8 mouse cellular contexts compared by ENCODE assay signal in the genomic region with DNA sequence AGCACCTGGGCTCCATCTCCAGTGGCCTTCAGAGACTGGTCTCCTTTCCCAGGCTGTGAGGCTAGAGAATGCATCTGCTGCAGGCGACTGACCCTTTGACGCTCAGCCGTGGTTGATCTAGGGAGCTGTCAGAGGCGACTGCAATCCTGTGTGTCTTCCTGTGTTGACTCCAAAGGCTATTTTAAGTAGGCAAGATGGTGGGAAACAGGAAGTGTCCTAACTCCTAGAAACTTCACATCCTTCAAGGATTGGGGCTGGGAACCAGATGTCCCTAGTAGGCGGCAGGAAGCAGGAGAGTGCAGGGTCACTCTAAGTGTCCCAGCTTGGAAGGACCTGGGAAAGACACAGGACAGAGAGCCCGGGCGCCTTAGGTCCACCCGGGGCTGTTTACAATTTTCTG.
A peak's percentile ranks its signal among the peaks of the same experiment; 100 is the strongest.
DNase-seq lines count a peak whose midpoint lies in the region; ATAC-seq and TF ChIP-seq lines count a peak whose summit lies in the region.

No protein-coding gene starts in this region.

- no peak for TF ChIP-seq CTCF in liver, postnatal 0 days (IDR thresholded peaks at IDR 0.05; ENCODE audit: low read depth)
- TF ChIP-seq CTCF in midbrain, postnatal 0 days (IDR thresholded peaks at IDR 0.05) = no peak

- H3K4me2 ChIP-seq in intestine, embryonic 15.5 days (replicated peaks) = no peak overlapping the region
- no peak overlapping the region for H3K4me2 ChIP-seq in liver, postnatal 0 days (ENCODE audit: low read depth, low read length)
- H3K4me2 ChIP-seq in midbrain, postnatal 0 days (ENCODE audit: low read depth, low read length, poor library complexity, severe bottlenecking) = no peak overlapping the region

- peaks cover 17% of the 10 kb centered on the region for H3K4me1 ChIP-seq in brown adipose tissue, adult 24 weeks (ENCODE audit: control insufficient read depth, insufficient read depth, insufficient read length, low read length)
- H3K4me1 ChIP-seq in intestine, embryonic 15.5 days (replicated peaks) = no peaks in the 10 kb centered on the region
- H3K4me1 ChIP-seq in liver, postnatal 0 days (ENCODE audit: insufficient read depth) = no peaks in the 10 kb centered on the region
- H3K4me1 ChIP-seq in midbrain, postnatal 0 days (ENCODE audit: insufficient read depth, low read length) = no peaks in the 10 kb centered on the region

- H3K27me3 ChIP-seq in intestine, embryonic 15.5 days (replicated peaks) = no peaks in the 10 kb centered on the region
- no peaks in the 10 kb centered on the region for H3K27me3 ChIP-seq in liver, postnatal 0 days (ENCODE audit: insufficient read depth, low read length)
- H3K27me3 ChIP-seq in midbrain, postnatal 0 days (ENCODE audit: insufficient read depth, low read length) = no peaks in the 10 kb centered on the region

- peak; percentile 77 for TF ChIP-seq EP300 in liver, postnatal 0 days (IDR thresholded peaks at IDR 0.05; ENCODE audit: low read depth)

- H3K4me3 ChIP-seq in brown adipose tissue, adult 24 weeks (ENCODE audit: insufficient read depth, low read depth, low read length) = no peak overlapping the region
- no peak overlapping the region for H3K4me3 ChIP-seq in intestine, embryonic 15.5 days (replicated peaks)
- no peak overlapping the region for H3K4me3 ChIP-seq in liver, postnatal 0 days (ENCODE audit: low read depth, low read length)
- no peak overlapping the region for H3K4me3 ChIP-seq in midbrain, postnatal 0 days (ENCODE audit: low read depth, low read length)

- peak; percentile 55 for DNase-seq in adrenal gland, postnatal 14 days
- no peak for DNase-seq in adrenal gland, adult 2 months
- DNase-seq in liver, postnatal 0 days = no peak
- DNase-seq in midbrain, postnatal 0 days (ENCODE audit: low spot score) = no peak
- no peak for DNase-seq in urinary bladder, adult 2 months (ENCODE audit: low spot score)
- no peak for DNase-seq in left cerebral cortex, postnatal 25 days (ENCODE audit: low spot score in 2 of 2)

- no peak overlapping the region for H3K9ac ChIP-seq in intestine, embryonic 15.5 days
- no peak overlapping the region for H3K9ac ChIP-seq in liver, postnatal 0 days (replicated peaks)
- no peak overlapping the region for H3K9ac ChIP-seq in midbrain, postnatal 0 days (replicated peaks; ENCODE audit: low read length, poor library complexity, severe bottlenecking)

- peaks cover 13% of the 10 kb centered on the region; the same call in 1 of the 2 replicates for H3K36me3 ChIP-seq in intestine, embryonic 15.5 days
- peaks cover 67% of the 10 kb centered on the region for H3K36me3 ChIP-seq in liver, postnatal 0 days (replicated peaks; ENCODE audit: insufficient read depth, low read length)
- H3K36me3 ChIP-seq in midbrain, postnatal 0 days (ENCODE audit: insufficient read depth, low read length) = 0 out of 2 replicates have a peak, but pooled peaks cover 4% of the 10 kb centered on the region

- peak overlapping the region; percentile 88 for H3K27ac ChIP-seq in brown adipose tissue, adult 24 weeks (replicated peaks; ENCODE audit: low read depth, low read length)
- peak overlapping the region; percentile 46 for H3K27ac ChIP-seq in intestine, embryonic 15.5 days
- H3K27ac ChIP-seq in liver, postnatal 0 days (ENCODE audit: low read depth) = peak overlapping the region; percentile 52; the same call in 1 of the 2 replicates
- no peak overlapping the region for H3K27ac ChIP-seq in midbrain, postnatal 0 days (ENCODE audit: low read depth, low read length)

- intact Hi-C loops in left cerebral cortex, postnatal 25 days (cut with DNase I) = no loop called here

- 41% methylated on average over 8 of the region's 8 CpGs for WGBS in intestine, embryonic 15.5 days
- WGBS in liver, postnatal 0 days (ENCODE audit: insufficient replicate concordance) = 53% methylated on average over 8 of the region's 8 CpGs
- WGBS in midbrain, postnatal 0 days = 83% methylated on average over 8 of the region's 8 CpGs

- ATAC-seq in intestine, embryonic 15.5 days = 0 out of 2 replicates have a peak, but pooled peaks have one; percentile 53
- ATAC-seq in liver, postnatal 0 days = peak; percentile 67
- ATAC-seq in midbrain, postnatal 0 days (ENCODE audit: low FRiP score) = no peak

- no peaks in the 10 kb centered on the region for H3K9me3 ChIP-seq in intestine, embryonic 15.5 days
- H3K9me3 ChIP-seq in liver, postnatal 0 days (ENCODE audit: low read length) = no peaks in the 10 kb centered on the region
- no peaks in the 10 kb centered on the region for H3K9me3 ChIP-seq in midbrain, postnatal 0 days (ENCODE audit: low read length)
